Mouse (Mus musculus) kidney, postnatal 25 days (tissue): ENCODE measurements at regions not wholly inside any gene's neighbourhood (a gene's known extent, or its start where the extent isn't known, plus 50 kb on each side); places are given as distances from the start of the nearest gene placed in this dataset.
A peak's percentile ranks its signal among the peaks of the same experiment; 100 is the strongest.

ENCODE experiments used
- DNase-seq, 2 experiments: peaks; one replicate each; pipeline ENCODE4 v3.0.0; 2021; ENCODE audit warnings: mixed read lengths in 2 of 2

- no peak for DNase-seq
Observed at GRCm38 (mm10) chr13:60004611-60005010, 172.6 kb downstream of the Gas1 start.

- DNase-seq, result no peak
Observed at GRCm38 (mm10) chr13:60002098-60002497, 175.1 kb downstream of the Gas1 start.

DNA sequence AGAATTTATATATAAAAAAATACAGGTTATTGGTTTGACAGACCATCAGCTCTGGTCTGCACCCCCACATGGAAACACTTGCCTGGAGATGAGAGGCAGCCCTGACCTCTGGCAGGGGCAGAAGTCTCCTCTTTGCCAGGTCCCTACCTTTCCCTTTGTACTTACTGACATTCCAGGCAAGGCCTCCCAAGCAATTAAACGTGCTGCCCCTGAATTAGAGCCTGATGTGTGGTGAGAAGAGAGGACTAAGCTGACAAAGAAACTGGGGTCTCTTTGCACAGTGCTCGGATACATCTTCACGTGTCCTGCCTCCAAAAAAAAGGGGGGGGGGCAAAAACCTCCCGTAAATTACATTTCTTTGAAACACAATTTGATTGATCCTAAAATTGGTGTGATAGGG, 175.5 kb downstream of the Gas1 start:
- no peak for DNase-seq

DNA sequence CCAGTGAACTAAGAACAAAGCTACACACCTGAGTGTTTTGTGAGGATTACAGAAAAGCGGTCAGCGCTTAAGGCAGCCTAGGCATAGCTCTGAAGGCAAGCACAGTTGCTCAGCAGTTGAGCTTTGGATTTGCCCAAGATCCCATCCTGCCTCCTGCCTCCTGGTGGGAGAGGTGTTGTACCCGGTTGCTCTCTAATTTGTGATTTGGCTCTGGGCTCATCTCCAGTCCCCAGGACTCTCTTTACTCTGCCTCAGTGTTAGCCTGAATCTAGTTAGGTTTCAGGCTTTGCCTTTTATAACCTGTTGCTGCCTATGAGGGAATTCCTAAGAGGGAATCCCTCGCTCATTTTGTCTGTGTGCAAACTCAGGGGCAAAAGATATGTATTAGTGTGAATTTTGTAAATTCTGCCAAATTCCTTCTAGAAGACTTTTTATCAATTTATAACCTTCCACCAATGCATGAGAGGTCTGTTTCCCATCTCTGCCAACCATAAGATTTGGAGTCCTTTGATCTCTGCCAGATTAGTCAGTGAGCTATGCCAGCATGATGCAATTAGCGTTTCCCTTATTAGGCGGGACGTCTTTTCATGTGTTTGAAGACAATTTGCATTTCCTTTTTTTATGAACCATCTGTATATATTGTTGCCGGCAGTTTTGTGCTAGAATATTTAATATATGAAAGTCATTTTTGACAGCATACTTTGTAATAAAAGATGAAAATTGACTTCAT, 176.4 kb downstream of the Gas1 start:
- no peak for DNase-seq

DNA sequence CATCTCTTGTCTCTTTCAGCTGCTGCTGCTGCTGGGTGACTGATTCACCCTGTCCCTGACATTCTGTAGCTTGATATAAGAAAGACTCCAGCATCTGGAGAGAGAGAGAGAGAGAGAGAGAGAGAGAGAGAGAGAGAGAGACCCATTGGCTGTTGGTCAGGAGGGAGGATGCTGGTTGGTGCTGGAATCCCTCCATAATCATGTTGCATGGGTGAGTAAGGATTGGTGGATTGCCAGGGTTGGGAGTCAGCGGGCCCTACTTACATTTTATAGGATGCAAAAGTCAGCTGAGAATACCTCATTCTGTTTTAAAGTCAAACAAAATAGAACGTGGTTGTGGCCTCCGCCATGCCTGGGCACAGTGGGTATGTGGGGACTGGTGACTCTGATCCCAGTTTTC, 174.5 kb upstream of the Tut7 start:
- DNase-seq, result no peak

GRCm38 (mm10) chr13:59996146-59996814, 173.3 kb upstream of the Tut7 start:
- no peak for DNase-seq

- DNase-seq, result peak; percentile 12 to 46
Observed at GRCm38 (mm10) chr13:59992780-59993501, 170.0 kb upstream of the Tut7 start.

- DNase-seq, result no peak
Observed at GRCm38 (mm10) chr13:59992346-59992745, 169.4 kb upstream of the Tut7 start.

DNA sequence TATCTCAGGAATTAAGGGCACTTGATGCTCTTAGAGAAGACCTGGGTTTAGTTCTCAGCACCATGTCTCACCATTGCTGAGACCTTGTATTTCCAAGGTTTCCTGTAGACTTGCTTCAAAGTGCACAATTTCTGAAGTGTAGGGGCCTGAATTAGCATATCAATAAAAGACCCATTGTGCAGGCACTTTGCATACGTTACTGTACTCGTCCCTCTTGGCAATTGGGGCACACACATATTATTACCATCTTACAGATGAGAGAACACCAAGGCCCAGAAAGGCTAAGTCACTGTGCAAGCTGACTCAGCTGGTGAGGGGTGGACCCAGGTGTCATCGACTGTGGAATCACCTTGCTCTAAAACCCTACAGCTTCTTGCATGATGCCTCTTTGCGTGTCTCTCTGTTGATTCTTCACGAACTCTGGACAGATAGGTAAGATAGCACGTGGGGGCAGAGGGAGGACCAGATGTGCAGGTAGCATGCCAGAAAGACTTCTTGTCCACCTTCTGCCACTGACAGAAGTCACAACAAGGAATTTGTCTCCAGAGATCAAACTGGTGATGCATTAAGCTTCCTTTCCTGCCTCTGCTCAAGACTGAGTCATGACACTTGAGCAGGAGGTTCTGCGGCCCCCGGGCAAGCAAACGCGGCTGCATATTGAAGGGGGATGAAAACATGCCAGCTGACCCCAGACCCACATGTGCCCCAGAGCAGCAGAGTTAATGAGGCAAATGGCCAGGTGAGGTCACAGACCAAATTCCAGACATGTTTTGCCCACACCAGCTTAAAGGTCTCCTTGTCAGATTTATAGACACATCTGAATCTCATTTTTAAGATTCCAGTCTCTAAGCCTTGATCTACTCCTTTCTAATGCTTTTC, 167.7 kb upstream of the Tut7 start:
- DNase-seq, result no peak

GRCm38 (mm10) chr13:59988393-59988965, 165.5 kb upstream of the Tut7 start:
- no peak for DNase-seq

- DNase-seq, result no peak
Observed at GRCm38 (mm10) chr13:59976425-59976824, 153.5 kb upstream of the Tut7 start.

GRCm38 (mm10) chr13:59972093-59972427, 149.1 kb upstream of the Tut7 start:
- DNase-seq, result no peak

DNA sequence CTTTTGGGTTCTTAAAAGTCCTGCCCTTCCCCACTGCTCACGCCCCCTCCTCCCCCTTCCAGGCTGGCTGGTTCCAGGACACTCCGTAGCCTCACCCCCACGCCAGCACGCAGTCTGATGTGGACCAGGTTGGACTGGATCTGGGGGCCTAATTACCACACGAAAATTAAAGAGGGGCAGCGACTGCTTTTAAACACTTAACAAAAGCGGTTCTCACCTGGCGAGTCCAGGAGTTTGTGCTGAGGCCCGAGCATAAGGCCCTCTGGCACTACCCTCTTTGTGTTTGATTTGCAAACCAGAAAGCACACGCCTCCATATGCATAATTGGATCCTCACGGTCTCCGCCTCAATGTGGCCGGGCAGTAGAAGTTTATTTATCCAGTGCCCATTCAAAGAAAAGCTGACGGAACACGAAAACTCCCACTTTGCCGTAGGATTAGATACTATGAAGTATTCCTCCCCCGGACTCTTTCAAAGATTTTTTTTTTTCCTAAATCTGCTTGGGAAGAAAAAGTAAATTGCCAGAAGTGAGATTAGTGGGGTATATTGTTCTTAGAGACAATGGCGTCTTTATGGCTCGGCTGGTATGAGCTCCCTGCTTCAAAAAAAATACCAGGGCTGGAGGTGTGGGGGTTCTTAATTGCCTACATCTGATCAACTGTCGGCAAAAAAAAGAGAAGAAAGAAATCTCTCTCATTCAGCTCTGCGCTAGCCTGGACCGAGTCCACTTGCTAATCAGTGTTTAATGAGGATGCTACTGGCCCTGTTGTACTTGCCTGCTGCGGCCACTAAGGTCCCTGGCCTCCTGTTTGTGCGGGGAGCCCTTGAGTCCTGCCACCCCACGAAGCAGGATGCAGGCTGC, 148.5 kb upstream of the Tut7 start:
- DNase-seq, result peak; percentile 32 to 47

- DNase-seq, result no peak
Observed at GRCm38 (mm10) chr13:59970430-59970829, 147.5 kb upstream of the Tut7 start.

DNA sequence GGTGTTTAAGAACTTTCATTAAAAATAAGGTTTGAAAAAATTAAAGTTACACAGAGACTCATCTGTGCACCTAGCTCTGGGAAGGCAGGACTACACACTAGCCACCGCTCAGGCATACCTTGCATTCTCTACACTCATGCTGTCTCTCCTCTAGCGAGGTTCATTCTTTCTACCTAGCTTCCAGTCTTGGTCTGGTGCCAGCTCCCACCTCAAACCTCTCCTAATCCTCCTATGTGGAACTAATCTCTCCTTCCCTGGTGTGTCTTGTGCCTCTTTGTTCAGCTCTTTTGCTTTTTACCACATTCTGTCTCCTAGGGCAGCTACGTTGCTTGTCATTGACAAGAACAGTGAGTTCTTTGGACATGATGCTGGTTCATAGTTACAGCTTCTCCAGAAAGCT, 146.5 kb upstream of the Tut7 start:
- no peak for DNase-seq

- DNase-seq, result no peak
Observed at GRCm38 (mm10) chr13:59968584-59969240, 145.8 kb upstream of the Tut7 start.

DNA sequence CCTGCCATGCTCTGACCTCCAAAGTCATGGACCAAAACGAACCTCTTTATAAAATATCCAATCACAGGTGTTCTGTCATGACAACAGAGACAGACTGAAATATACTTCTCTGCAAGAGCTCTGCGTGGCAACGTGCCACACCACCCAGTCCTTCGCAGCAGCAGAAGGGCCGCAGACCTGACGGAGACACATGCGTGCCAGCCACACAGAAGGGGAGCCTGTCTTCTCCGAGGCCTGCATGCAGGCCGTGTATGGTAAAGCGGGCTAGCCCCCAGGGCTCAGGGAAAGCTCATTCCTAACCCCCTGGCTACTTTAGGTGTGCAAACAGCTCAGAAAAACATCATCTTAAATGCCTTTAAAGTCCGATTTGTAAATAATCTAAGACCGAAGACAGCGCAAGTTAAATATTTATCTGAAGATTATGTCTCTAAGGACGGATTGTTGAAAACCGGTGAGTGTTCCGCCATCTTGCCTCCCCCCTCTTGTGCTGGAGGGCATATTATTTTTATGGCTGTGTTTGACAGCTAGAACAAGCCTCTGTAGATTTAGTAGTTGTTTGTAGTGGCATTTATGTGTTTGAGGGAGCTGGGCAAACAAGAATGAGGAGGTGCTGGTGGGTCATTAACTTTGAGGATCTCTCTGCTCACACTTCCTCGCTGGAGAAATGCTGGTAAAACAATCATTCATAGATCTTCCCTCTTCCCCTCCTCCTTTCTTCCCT, 143.7 kb upstream of the Tut7 start:
- DNase-seq, result no peak

DNA sequence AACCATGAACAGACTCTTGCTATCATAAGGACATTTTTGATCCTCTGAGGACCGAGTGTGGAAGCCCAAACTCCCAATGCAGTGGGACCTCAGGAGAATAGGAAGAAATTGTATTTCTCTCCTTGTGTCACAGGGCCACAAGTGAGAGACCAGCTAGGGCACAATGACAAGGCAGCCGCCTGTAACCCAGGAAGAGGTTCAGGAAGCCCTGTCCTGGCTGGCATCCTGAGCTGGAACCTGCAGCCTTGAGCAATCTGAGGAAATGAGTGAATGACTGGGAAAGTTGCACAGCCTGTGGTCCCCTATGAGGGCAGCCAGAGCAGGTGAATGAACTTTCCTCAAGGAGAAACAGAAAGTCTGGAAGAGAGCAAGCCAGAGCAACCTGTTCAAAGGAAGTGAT, 142.0 kb upstream of the Tut7 start:
- DNase-seq, result no peak

DNA sequence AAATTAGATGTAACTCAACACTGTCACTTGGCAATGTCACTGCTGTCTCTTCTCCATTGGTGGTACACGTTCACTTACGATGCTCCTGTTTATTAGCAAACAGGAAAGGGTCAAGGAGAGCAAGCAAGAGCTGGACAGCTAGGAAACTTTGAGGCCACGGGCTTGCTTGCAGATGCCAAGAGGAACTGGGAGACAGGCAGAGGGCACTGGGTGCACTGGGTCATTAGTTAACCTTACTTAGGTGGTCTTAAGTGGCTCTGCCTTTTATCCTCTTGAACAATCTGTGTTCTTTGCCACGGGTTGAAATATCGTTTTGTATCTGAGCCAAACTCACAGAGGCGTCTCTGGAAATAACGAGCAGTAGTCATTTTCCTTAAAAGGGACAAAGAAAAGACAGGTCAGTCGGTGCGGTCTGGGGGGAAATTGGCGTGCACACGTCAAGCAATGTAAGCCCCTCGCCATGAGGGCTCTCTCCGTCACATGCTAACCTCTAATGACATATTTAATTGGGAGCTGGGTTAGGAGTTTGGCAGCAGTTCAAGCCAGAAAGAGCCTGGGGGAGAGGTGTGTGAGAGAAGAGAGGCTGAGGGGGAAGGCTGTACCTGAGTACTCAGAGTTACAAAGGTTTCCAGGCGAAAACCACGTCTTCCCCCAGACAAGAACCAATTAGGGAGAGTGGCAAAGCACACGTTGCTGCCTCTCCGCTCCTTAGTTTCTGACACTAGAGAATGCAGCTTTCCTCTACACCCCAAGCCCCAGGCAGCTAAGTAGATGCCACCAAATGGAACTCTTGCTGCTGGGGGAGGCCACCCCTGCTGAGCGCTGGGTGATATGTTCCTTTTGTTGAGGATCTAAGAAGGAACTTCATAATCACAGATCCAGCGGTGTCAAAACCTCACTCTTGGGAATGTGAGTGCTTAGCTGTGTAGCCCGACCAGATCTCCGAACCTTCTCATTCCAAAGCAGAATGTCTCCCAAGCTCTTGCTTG, 140.0 kb upstream of the Tut7 start:
- no peak for DNase-seq
